Mouse (Mus musculus) retina, postnatal 7 days (tissue): ENCODE results near the gene Sh3rf1.

ENCODE experiments used
- DNase-seq: peaks from one replicate; pipeline ENCODE4 v3.0.0-alpha.2; 2012; ENCODE audit warnings: low read depth, low spot score

Sh3rf1 gene

DNA sequence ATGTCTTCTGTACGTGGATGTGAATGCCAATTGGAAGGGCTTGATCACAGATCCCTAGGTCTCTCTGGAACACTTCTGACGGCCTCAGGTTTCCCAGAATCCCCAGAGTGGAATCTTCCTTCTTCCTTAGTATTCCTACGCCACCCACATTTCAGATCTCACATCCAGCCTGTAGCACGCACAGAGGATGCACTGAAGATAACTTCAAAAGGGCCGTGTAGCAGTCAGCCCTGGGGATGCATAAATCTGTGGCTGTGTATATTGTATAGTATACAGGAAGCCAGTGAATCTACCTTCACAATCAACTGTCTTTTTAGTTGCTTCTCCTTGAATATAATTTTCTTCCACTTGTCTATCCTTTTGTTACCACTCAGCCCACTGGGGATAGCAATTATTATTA is 98.1 kb downstream of the Sh3rf1 start:
- DNase-seq: no peak

GRCm38 (mm10) chr8:61322462-61322861 is 98.8 kb downstream of the Sh3rf1 start:
- DNase-seq: no peak

- no peak for DNase-seq
Observed at GRCm38 (mm10) chr8:61324363-61324914, 100.8 kb downstream of the Sh3rf1 start.

DNA sequence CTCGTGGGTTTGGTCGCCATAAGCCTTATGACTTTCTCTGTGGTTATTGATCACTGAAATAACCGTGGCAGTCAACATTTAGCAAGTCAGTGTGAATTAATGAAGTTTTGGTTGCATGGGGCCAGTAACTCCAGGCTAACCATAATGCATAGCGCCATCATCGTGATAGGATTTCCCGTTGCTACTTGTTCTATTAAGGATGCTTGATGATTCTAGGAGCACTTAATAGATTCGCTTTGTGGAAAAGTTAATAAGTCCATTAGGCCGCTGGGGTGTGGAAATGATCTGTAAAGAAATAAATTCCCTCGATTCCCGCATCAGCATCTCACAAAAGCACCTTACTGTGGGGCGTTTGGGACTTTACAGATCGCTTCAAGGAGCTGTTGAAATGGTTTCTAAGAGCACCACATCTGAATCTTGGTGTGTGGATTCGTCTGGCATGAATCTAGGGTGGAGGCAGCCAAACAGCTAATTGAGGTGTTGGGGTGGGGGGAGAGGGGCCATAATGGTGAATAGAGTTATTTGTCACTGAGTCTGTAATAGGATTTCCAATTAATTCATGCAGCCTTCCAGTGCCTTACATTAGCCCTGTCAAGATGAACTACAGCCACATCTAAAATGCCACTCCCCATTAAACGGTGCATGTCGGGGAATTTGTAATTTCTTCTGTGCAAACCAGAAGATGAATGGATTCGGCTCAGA is 101.5 kb downstream of the Sh3rf1 start:
- no peak for DNase-seq

DNA sequence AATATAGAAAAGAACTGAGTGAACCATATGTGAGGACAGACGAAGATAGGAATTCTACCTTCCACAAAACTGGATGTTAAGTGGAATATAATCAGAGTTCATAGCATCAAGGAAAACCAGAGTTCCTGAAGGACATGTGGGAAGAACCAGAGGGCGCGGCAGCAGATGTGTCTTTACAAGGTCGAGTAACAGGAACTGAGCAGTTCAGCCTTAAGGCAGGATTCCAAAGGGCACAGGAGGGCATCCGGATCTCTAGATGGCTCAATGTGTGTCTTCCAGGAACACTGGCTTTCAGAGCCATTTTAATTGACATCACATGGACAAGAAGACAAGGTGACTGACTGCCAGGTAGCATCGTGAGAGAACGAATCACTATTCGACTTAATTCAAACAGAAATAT is 102.6 kb downstream of the Sh3rf1 start:
- no peak for DNase-seq

- no peak for DNase-seq
Observed at GRCm38 (mm10) chr8:61327333-61327732, 103.7 kb downstream of the Sh3rf1 start.

GRCm38 (mm10) chr8:61339629-61340028 is 116.0 kb downstream of the Sh3rf1 start:
- DNase-seq: no peak

GRCm38 (mm10) chr8:61340283-61340984 is 116.8 kb downstream of the Sh3rf1 start:
- DNase-seq: no peak

GRCm38 (mm10) chr8:61341587-61342441 is 118.1 kb downstream of the Sh3rf1 start:
- DNase-seq: no peak

- DNase-seq: no peak
Observed at GRCm38 (mm10) chr8:61342473-61343026, 118.9 kb downstream of the Sh3rf1 start.

- DNase-seq: no peak
Observed at GRCm38 (mm10) chr8:61344435-61344834, 120.8 kb downstream of the Sh3rf1 start.

- no peak for DNase-seq
Observed at GRCm38 (mm10) chr8:61346941-61347340, 123.3 kb downstream of the Sh3rf1 start.

GRCm38 (mm10) chr8:61347526-61347925 is 123.9 kb downstream of the Sh3rf1 start:
- DNase-seq: no peak

GRCm38 (mm10) chr8:61348029-61348428 is 124.4 kb downstream of the Sh3rf1 start:
- DNase-seq: no peak

- DNase-seq: no peak
Observed at GRCm38 (mm10) chr8:61348518-61348917, 124.8 kb downstream of the Sh3rf1 start.

DNA sequence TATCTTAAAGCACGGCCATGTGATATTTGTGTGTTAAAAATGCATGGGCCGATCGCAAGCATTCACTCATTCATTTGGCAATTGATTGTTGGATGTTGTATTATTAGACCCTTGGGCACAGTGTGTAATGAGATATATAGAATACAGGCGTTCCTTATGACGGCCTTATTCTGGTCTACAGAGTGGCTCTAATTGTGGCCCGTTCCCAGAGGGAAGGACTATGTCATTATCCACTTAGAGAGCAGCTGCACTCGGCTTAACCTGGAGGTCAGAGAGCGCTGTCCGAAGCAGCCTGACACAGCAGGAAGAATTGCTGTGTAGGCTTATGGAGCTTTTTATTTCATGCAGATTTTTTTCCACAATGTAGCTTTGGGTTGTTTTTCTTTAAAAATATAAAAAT is 126.8 kb downstream of the Sh3rf1 start:
- DNase-seq: no peak

GRCm38 (mm10) chr8:61351638-61352037 is 128.0 kb downstream of the Sh3rf1 start:
- DNase-seq: no peak

DNA sequence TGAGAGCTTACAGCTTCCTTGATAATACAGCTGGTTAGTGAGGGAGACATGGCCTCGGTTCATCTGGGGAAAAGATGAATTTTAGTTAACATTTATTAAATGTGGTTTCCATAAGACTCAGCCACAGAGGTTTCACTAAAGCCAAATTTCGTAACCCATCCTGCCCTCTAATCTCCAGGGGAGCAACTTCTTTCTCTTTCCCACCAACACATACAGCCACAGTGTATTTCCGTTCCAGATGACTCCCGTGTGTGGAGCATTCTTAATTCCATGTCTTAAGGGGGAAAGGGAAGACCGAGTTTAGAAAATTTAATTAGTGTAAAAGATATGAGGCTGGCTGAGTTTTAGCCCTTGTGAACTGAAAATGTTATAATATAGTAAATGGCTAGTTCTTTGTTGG is 131.8 kb downstream of the Sh3rf1 start:
- no peak for DNase-seq

GRCm38 (mm10) chr8:61359004-61359403 is 135.3 kb downstream of the Sh3rf1 start:
- no peak for DNase-seq

DNA sequence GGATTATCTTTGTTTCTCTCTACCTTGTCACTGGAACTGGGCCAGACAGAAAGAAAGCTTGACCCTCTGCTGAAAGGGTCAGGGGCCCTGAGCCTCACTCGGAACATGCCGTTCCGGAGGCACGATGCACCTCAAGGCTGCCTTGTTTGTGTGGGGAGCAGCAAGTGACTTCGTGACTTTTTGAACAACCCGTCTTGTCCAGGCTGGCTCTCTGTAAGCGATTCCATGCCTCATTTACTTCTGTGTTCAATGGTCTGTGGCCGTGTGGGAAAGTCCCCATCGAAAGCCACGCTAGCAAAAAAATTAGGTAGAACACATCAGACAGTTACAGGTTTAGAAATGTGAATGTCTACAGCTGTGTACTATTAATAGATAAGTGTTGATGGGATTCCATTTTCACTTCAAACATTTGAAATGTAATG is 136.2 kb downstream of the Sh3rf1 start:
- no peak for DNase-seq

GRCm38 (mm10) chr8:61360362-61360761 is 136.7 kb downstream of the Sh3rf1 start:
- no peak for DNase-seq

GRCm38 (mm10) chr8:61361476-61361875 is 137.8 kb downstream of the Sh3rf1 start:
- DNase-seq: no peak
